Mouse (Mus musculus): ENCODE results near the gene Gm8994. TPM values are rescaled to one million over a fixed set of nuclear protein-coding genes. Genes with fewer than 3 reads are reported as not detected.
"Not testable (repeated sequence)": the region's sequence is repeated elsewhere in the genome, so short reads cannot be mapped to it uniquely, and the experiment has no call there.

The Gm8994 gene
- polyA plus RNA-seq (2015; fragmentation: Nextera tagmentation; extraction: Ambion mirVana), result not detected in 2 replicates

- H3K4me1 ChIP-seq (ENCODE audit: control insufficient read depth, insufficient read depth, low read length); H3K36me3 ChIP-seq (ENCODE audit: control insufficient read depth, insufficient read depth, low read length); ATAC-seq; H3K27ac ChIP-seq (ENCODE audit: low read length); H3K4me3 ChIP-seq (ENCODE audit: low read depth, low read length); H3K27me3 ChIP-seq (ENCODE audit: control insufficient read depth, insufficient read depth, low read depth, low read length); H3K9ac ChIP-seq (ENCODE audit: low read depth, low read length); H3K9me3 ChIP-seq (replicated peaks; ENCODE audit: control insufficient read depth, low read length, poor library complexity, severe bottlenecking); H3K4me2 ChIP-seq (ENCODE audit: low read length): not testable (repeated sequence)
- 96% methylated on average over 4 of the region's 4 CpGs for WGBS
Observed at GRCm38 (mm10) chr6:136327239-136327638, at the start of gene Gm8994. TSS of gene Gm8994 (plus strand) at chr6:136327539.

DNA sequence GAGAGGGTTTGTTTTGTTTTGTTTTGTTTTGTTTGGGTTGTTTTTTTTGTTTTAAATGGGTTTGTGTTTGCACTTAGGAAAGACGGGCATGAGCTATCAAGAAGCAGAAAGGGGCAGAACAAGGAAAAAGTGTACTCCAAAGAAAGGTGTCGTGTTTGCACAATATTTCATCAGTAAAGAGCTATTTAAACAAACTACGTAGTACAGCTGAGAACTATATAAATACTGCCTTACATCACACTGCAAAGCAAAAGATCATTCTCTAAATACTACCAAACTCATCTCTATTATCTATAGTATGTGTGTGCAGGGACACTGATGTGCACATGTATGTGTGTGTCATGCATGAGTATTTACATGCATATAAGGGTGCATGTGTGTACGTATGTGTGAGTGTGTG, 49.7 kb upstream of the Gm8994 start:
- 85% methylated on average over 4 of the region's 4 CpGs for WGBS
- no peaks in the 10 kb centered on the region for H3K4me1 ChIP-seq (ENCODE audit: control insufficient read depth, insufficient read depth, low read length)
- H3K27me3 ChIP-seq (ENCODE audit: control insufficient read depth, insufficient read depth, low read depth, low read length), result no peaks in the 10 kb centered on the region
- H3K36me3 ChIP-seq (ENCODE audit: control insufficient read depth, insufficient read depth, low read length), result no peaks in the 10 kb centered on the region
- no peak for ATAC-seq
- no peak overlapping the region for H3K27ac ChIP-seq (ENCODE audit: low read length)
- H3K4me3 ChIP-seq (ENCODE audit: low read depth, low read length), result no peak overlapping the region
- H3K9me3 ChIP-seq (replicated peaks; ENCODE audit: control insufficient read depth, low read length, poor library complexity, severe bottlenecking), result no peaks in the 10 kb centered on the region
- no peak overlapping the region for H3K4me2 ChIP-seq (ENCODE audit: low read length)
- H3K9ac ChIP-seq (ENCODE audit: low read depth, low read length), result no peak overlapping the region

DNA sequence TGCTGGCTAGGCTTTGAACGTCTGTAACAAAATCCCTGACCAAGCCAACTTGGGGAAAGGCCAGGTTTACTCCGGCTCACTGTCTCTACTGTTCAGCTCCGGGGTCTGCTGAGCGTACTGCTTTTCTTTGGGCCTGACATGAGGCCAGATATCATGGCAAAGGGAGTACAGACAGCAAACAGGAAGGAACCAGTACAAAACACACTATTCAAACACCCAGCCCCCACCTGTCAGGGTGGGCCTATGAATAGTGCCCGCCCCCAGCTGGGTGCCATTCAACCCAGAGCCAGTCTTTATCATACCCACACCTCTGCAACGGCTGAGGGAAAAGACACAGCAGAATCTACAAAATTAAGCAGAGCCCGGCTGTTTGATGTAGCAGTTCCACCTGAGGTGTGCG, 42.8 kb upstream of the Gm8994 start:
- no peak overlapping the region for H3K9ac ChIP-seq (ENCODE audit: low read depth, low read length)
- H3K4me2 ChIP-seq (ENCODE audit: low read length), result no peak overlapping the region
- H3K4me1 ChIP-seq (ENCODE audit: control insufficient read depth, insufficient read depth, low read length), result no peaks in the 10 kb centered on the region
- no peaks in the 10 kb centered on the region for H3K27me3 ChIP-seq (ENCODE audit: control insufficient read depth, insufficient read depth, low read depth, low read length)
- H3K27ac ChIP-seq (ENCODE audit: low read length), result no peak overlapping the region
- no peak for ATAC-seq
- H3K4me3 ChIP-seq (ENCODE audit: low read depth, low read length), result no peak overlapping the region
- 75% methylated on average over 8 of the region's 8 CpGs for WGBS
- no peaks in the 10 kb centered on the region for H3K9me3 ChIP-seq (replicated peaks; ENCODE audit: control insufficient read depth, low read length, poor library complexity, severe bottlenecking)
- no peaks in the 10 kb centered on the region for H3K36me3 ChIP-seq (ENCODE audit: control insufficient read depth, insufficient read depth, low read length)

DNA sequence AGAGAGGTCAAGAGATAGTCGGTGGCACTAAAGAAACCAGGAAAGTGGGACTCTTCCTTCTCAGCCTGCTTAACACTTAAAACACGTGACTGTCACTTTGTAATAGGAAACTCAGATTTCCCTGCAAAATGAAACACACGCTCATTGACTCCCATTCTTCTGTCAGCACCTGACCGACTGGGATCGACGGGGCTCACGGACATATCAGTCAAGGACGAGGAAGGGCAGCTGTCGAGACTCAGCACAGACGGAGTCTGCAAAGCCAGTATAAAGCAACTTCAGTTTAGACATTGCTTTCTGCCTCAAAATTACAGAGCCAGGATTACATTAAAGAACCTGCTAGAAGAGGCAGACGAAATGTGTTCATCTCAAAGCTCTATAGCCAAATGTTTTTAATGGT, 41.2 kb upstream of the Gm8994 start:
- Histone ChIP-seq H3K9me3 (replicated peaks; ENCODE audit: control insufficient read depth, low read length, poor library complexity, severe bottlenecking) (no peaks in the 10 kb centered on the region), H3K27me3 (ENCODE audit: control insufficient read depth, insufficient read depth, low read depth, low read length) (no peaks in the 10 kb centered on the region), H3K9ac (ENCODE audit: low read depth, low read length) (no peak overlapping the region), H3K36me3 (ENCODE audit: control insufficient read depth, insufficient read depth, low read length) (no peaks in the 10 kb centered on the region), H3K27ac (ENCODE audit: low read length) (no peak overlapping the region), H3K4me2 (ENCODE audit: low read length) (no peak overlapping the region), H3K4me1 (ENCODE audit: control insufficient read depth, insufficient read depth, low read length) (no peaks in the 10 kb centered on the region), H3K4me3 (ENCODE audit: low read depth, low read length) (no peak overlapping the region)
- no peak for ATAC-seq
- 69% methylated on average over 11 of the region's 11 CpGs for WGBS

GRCm38 (mm10) chr6:136286589-136286988, 40.8 kb upstream of the Gm8994 start:
- H3K4me3 ChIP-seq (ENCODE audit: low read depth, low read length), result no peak overlapping the region
- no peaks in the 10 kb centered on the region for H3K9me3 ChIP-seq (replicated peaks; ENCODE audit: control insufficient read depth, low read length, poor library complexity, severe bottlenecking)
- no peaks in the 10 kb centered on the region for H3K4me1 ChIP-seq (ENCODE audit: control insufficient read depth, insufficient read depth, low read length)
- H3K9ac ChIP-seq (ENCODE audit: low read depth, low read length), result no peak overlapping the region
- H3K27ac ChIP-seq (ENCODE audit: low read length), result no peak overlapping the region
- no peaks in the 10 kb centered on the region for H3K27me3 ChIP-seq (ENCODE audit: control insufficient read depth, insufficient read depth, low read depth, low read length)
- WGBS, result 47% methylated on average over 4 of the region's 4 CpGs
- no peak for ATAC-seq
- no peaks in the 10 kb centered on the region for H3K36me3 ChIP-seq (ENCODE audit: control insufficient read depth, insufficient read depth, low read length)
- H3K4me2 ChIP-seq (ENCODE audit: low read length), result no peak overlapping the region

GRCm38 (mm10) chr6:136291424-136291823, 35.9 kb upstream of the Gm8994 start:
- no peaks in the 10 kb centered on the region for H3K27me3 ChIP-seq (ENCODE audit: control insufficient read depth, insufficient read depth, low read depth, low read length)
- no peak for ATAC-seq
- no peaks in the 10 kb centered on the region for H3K36me3 ChIP-seq (ENCODE audit: control insufficient read depth, insufficient read depth, low read length)
- no peak overlapping the region for H3K27ac ChIP-seq (ENCODE audit: low read length)
- H3K9me3 ChIP-seq (replicated peaks; ENCODE audit: control insufficient read depth, low read length, poor library complexity, severe bottlenecking), result no peaks in the 10 kb centered on the region
- no peak overlapping the region for H3K4me3 ChIP-seq (ENCODE audit: low read depth, low read length)
- H3K9ac ChIP-seq (ENCODE audit: low read depth, low read length), result no peak overlapping the region
- 93% methylated on average over 3 of the region's 3 CpGs for WGBS
- no peak overlapping the region for H3K4me2 ChIP-seq (ENCODE audit: low read length)
- no peaks in the 10 kb centered on the region for H3K4me1 ChIP-seq (ENCODE audit: control insufficient read depth, insufficient read depth, low read length)

DNA sequence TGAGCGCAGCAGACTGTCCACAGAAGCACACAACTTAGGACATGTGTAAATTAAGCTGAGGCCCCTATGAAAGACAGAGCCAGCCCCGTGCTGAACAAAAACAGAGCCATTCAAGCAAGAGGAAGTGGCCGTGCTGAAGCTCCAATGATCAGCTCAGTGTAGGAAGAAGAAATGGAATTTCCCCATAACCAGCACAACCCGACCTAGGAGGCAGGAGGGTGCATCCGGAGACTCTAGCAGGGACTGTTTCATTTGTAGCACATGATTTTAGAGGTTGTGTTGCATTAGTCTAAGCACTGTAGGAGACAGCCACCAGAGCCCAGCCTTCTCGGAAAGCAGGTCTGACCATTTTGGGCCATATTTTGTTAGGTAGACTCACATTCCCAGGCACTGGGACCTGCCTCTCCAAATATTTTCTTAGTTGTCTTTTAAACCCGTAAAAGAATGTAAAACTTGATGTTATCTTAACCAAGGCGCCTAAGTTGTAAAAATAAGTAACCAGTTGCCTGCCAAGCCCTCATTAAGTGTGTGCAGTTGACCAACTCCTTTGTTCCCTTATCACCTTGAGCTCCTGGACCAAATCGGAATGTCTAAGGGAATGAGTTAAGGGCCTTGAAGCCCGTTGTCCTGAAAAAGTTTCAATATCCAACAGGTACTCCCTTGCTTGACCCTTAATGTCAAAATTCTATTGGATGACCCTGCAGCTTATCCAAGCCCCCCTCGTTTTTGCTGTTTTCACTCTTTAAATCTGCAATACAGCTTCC, 35.2 kb upstream of the Gm8994 start:
- H3K36me3 ChIP-seq (ENCODE audit: control insufficient read depth, insufficient read depth, low read length), result no peaks in the 10 kb centered on the region
- H3K9me3 ChIP-seq (replicated peaks; ENCODE audit: control insufficient read depth, low read length, poor library complexity, severe bottlenecking), result no peaks in the 10 kb centered on the region
- no peak overlapping the region for H3K9ac ChIP-seq (ENCODE audit: low read depth, low read length)
- H3K27me3 ChIP-seq (ENCODE audit: control insufficient read depth, insufficient read depth, low read depth, low read length), result no peaks in the 10 kb centered on the region
- no peak overlapping the region for H3K4me3 ChIP-seq (ENCODE audit: low read depth, low read length)
- WGBS, result 83% methylated on average over 11 of the region's 11 CpGs
- no peak overlapping the region for H3K27ac ChIP-seq (ENCODE audit: low read length)
- no peak for ATAC-seq
- no peak overlapping the region for H3K4me2 ChIP-seq (ENCODE audit: low read length)
- H3K4me1 ChIP-seq (ENCODE audit: control insufficient read depth, insufficient read depth, low read length), result no peaks in the 10 kb centered on the region

DNA sequence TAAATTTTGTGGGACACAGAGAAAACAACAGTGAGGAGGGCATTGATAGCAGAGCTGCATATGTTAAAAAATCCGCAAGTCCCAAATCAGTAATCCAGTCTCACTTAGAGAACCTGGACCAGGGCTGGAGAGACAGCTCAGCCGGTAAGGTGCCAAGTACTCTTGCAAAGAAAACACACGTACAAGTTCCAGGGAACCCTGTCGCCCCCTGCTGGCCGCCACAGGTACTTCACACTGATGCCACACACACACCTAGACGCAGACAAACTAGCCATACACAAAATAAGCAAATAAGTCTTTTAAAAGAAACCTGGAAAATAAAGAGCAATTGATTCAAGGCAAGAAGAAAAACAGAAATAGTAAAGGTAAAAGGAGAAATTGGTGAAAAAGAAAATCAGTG, 33.6 kb upstream of the Gm8994 start:
- 88% methylated on average over 6 of the region's 6 CpGs for WGBS
- no peaks in the 10 kb centered on the region for H3K4me1 ChIP-seq (ENCODE audit: control insufficient read depth, insufficient read depth, low read length)

GRCm38 (mm10) chr6:136295821-136296220, 31.5 kb upstream of the Gm8994 start:
- H3K4me3 ChIP-seq (ENCODE audit: low read depth, low read length), result no peak overlapping the region
- H3K36me3 ChIP-seq (ENCODE audit: control insufficient read depth, insufficient read depth, low read length), result no peaks in the 10 kb centered on the region
- no peak overlapping the region for H3K27ac ChIP-seq (ENCODE audit: low read length)
- no peak for ATAC-seq
- no peak overlapping the region for H3K9ac ChIP-seq (ENCODE audit: low read depth, low read length)
- no peaks in the 10 kb centered on the region for H3K27me3 ChIP-seq (ENCODE audit: control insufficient read depth, insufficient read depth, low read depth, low read length)
- WGBS, result 78% methylated on average over 4 of the region's 4 CpGs
- no peak overlapping the region for H3K4me2 ChIP-seq (ENCODE audit: low read length)
- no peaks in the 10 kb centered on the region for H3K9me3 ChIP-seq (replicated peaks; ENCODE audit: control insufficient read depth, low read length, poor library complexity, severe bottlenecking)
- H3K4me1 ChIP-seq (ENCODE audit: control insufficient read depth, insufficient read depth, low read length), result no peaks in the 10 kb centered on the region

More for the DNA sequence above, 33.6 kb upstream of the Gm8994 start:
- no peaks in the 10 kb centered on the region for H3K36me3 ChIP-seq (ENCODE audit: control insufficient read depth, insufficient read depth, low read length)
- H3K9me3 ChIP-seq (replicated peaks; ENCODE audit: control insufficient read depth, low read length, poor library complexity, severe bottlenecking), result no peaks in the 10 kb centered on the region
- no peak for ATAC-seq
- no peak overlapping the region for H3K27ac ChIP-seq (ENCODE audit: low read length)
- no peak overlapping the region for H3K4me3 ChIP-seq (ENCODE audit: low read depth, low read length)
- no peak overlapping the region for H3K4me2 ChIP-seq (ENCODE audit: low read length)
- H3K27me3 ChIP-seq (ENCODE audit: control insufficient read depth, insufficient read depth, low read depth, low read length), result no peaks in the 10 kb centered on the region
- H3K9ac ChIP-seq (ENCODE audit: low read depth, low read length), result no peak overlapping the region

Data from midbrain, embryonic 16.5 days (tissue).